Mouse (Mus musculus) urinary bladder, postnatal 4 days (tissue): ENCODE results near the gene Hpdl.
"Not testable (repeated sequence)": the region's sequence is repeated elsewhere in the genome, so short reads cannot be mapped to it uniquely, and the experiment has no call there.

Experiments used
- DNase-seq, 2 experiments: peaks; one replicate each; pipeline ENCODE4 v3.0.0; 2021 to 2022; ENCODE audit warnings: low spot score in 2 of 2

Hpdl gene

GRCm38 (mm10) chr4:116821694-116822016 is at the start of gene Hpdl:
Gene Hpdl (minus strand): TSS chr4:116821707.
- no peak for DNase-seq

DNA sequence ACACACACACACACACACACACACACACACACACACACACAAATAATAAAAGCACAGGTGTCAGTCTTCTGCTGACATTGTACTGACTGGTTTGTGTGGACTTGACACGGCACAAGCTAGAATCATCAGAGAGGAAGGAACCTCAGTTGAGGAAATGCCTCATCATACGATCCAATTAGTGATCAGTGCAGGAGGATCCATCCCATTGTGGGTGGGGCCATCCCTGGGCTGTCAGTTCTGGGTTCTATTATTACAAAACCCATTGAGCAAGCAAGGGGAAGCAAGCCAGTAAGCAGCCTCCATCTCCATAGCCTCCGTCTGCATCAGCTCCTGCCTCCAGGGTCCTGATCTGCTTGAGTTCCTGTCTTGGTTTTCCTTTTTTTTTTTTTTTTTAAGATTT is 48.4 kb upstream of the Hpdl start:
- DNase-seq: no peak

- DNase-seq: no peak
Observed at GRCm38 (mm10) chr4:116862023-116862422, 40.5 kb upstream of the Hpdl start.

DNA sequence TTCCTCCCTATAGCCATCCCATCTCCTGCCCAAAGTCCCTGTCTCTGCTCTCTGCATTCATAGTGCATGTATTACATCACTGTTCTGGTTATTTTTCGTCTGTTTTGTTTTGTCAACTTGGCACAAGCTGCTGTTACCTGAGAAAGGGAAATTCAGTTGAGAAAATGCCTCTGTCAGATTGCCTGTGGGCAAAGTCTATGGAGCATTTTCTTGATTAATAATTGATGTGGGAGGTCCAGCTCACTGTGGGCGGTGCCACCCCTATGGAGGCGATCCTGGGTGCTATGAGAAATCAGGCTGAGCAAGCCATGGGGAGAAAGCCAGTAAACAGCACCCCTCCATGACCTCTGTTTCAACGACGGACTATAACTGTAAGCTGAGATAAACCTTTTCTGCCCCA is 38.2 kb upstream of the Hpdl start:
- no peak for DNase-seq

DNA sequence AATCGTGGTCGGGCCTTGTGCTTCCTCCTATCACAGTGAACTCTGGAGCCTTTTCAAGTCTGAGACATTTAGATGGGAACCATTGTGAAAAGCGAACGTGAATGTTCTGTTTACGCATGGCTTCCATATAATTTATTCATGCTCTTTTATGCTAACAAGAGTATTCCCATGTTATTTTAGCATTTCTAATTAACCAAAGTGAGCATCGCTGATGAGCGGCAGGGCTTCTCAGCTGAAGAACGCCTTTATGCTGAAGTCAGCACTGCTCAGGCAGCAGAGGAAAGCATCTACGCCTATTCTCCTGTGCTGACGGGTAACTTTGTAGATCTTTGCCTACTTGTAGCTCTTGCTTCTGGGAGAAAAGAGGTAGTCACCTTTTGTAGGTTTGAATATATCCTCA is 35.7 kb upstream of the Hpdl start:
- DNase-seq: no peak

GRCm38 (mm10) chr4:116854286-116854685 is 32.8 kb upstream of the Hpdl start:
- DNase-seq: no peak

GRCm38 (mm10) chr4:116849901-116850300 is 28.4 kb upstream of the Hpdl start:
- DNase-seq: no peak

- DNase-seq: no peak
Observed at GRCm38 (mm10) chr4:116844324-116844723, 22.8 kb upstream of the Hpdl start.

- no peak for DNase-seq
Observed at GRCm38 (mm10) chr4:116840841-116841240, 19.3 kb upstream of the Hpdl start.

DNA sequence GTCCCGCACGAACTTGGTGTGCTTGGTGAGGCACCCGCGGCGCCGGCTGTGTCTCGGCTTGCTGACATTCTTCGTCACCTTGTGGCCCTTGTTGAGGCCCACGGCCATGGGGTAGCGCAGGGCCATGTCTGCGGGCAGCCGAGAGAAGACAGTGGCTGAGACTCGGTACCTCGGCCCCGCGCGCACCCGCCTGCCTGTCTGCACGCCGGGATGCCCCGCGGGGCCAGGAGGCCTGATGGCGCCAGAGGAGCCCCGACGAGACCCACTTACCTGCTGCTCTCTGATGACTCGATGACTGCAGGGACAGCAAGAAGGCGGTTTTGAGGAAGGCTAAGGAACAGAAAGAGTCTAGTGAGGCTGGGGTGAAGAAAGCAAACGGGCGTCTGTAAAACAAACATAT is 18.6 kb upstream of the Hpdl start:
- DNase-seq: not testable (repeated sequence)

DNA sequence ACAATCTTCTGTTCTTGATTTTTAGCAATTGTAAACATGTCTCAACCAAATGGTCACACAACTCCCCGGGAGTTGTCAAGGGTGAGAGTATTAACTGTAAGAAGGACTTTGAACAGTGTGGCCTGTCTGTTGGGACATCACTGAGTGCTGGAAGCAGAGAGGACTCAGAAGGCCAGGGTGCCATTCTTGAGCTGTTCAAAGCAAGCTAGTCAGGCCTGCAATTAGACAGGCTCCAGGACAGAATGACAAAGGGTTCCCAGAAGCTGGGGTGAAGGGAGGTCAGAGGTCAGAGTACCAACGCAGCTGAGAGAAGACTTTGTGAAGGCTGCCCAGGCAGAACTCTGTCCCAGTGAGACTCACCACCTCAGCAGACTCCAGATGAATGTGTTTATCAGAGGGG is 17.5 kb upstream of the Hpdl start:
- no peak for DNase-seq

GRCm38 (mm10) chr4:116830070-116830368 is 8.5 kb upstream of the Hpdl start:
- no peak for DNase-seq

GRCm38 (mm10) chr4:116829364-116830069 is 8.0 kb upstream of the Hpdl start:
- DNase-seq: no peak

DNA sequence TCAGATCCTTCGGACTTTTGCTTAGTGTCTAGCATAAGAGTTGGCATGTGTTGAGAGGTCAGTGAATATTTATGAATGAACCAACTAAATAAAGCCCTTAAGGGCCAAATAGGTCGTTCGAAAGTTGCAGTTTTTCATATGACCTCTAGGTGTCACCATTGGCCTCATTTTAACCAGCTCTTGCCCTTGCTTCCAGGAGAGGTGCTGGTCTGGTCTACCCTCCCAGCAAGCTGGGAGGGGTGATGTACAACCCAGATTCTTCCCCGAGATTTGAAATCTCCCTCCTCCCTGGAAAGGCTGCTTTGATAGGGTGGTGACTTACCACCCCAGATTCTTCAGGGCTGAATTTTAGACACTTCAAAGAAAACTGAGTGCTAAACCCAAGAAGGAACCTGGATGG is 6.3 kb upstream of the Hpdl start:
- DNase-seq: no peak

DNA sequence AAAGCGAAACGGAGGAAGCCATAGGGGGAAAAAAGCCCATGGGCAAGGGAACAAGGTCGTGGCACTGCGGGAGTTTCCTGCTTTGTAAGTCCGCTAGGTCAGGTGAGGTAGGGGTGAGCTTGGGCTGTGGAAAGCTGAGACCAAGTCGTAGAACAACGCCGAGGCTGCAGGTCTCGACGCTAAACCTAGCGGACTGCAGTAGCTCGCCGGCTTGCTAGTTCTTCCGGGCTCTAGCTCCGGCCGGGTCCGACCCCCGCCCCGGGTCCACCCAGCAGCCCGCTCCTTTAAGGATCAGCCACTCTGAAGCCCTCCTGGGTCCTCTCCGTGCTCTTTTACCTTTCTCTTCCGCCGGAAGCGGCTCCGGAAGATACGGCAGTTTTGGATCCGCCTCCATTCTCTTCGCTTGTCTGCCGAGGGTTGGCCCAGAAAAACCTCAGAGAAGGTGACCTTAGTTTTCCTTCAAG is 3.1 kb upstream of the Hpdl start:
- DNase-seq: peak in 1 of 2 experiments; percentile 57

- peak; percentile 65 to 67 for DNase-seq
Observed at GRCm38 (mm10) chr4:116820902-116821693, 409 bp downstream of the Hpdl start.

DNA sequence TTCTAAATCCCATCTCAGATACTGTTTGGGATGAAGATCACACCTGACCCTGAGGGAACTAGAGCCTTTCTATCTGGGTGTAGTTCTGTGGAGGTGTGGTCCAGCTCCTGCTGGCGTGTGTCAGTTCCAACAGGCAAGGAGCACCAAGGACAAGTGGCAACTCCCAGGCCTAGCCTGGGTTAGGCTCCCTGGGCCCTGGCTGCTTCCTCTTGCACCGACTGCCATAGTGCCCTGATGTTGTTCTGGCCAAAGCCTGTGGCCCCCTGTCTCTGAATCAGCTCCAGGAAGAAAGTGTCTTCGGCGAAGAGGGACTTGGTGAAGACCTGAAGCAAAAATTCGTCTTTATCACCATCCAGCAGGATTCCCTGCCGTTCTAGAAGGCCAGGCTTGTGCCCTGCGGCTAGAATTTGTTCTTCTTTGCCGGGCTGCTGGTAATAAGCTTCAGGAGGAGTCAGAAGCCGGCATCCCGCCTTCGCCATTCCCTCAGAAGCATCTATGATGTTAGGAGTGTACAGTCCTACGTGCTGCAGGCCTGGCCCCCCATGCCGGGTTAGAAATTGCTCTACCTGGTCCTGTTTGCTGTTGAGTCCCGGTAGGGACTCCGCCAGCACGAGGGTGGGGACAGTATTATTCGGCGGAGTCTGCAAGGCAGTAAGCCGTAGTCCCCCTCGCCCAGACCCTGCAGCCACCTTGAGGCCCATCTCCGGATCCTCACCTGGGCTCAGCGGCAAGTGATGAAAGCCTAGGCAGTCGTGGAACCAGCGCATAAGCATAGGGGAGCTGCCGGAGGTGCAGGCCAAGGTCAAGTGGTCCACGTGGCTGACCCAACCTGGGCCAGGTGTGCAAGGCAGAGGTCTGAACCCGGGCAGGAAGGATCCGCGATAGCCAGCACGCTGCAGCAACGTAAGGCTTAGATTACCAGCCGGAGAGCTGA is 1.3 kb downstream of the Hpdl start:
- DNase-seq: no peak

GRCm38 (mm10) chr4:116817486-116817885 is 4.0 kb downstream of the Hpdl start:
- DNase-seq: no peak

DNA sequence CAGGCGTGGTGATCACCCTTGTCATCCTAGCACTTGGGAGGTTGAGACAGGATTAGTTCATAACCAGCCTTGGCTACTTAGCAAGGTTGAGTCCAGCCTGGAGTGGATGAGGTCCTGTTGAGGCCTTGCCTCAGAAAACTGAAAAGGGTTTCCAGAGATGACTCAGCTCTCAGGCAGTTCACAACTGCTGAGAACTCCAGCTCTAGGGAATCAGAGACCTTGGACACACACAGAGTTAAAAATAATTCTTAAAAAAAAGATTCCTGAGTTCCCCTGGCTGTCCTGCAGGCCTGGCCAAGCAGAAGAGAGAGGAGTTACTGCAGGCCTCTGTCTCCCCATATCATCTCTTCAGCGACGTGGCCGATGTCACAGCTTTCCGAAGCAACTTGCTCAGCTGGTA is 6.2 kb downstream of the Hpdl start:
- DNase-seq: no peak

DNA sequence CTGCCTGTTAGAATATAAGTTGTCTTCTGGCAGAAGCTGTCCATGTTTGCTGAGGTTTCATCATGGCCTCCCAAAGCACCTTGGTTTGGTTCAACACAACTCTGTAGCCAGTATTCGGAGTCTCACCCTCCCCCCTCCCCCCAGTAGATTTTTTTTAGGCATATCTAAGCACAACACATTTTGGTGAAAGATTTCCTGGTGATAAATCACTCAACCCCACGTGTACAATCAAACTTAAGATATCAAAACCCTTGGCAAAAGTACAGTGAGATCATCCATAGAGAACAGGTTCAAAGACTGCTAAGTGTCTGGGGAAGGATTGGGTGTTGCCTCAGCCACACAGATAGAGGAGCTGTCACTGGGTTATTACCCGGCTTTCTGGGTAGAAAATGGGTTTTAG is 10.5 kb downstream of the Hpdl start:
- DNase-seq: no peak

- DNase-seq: peak; percentile 93 to 95
Observed at GRCm38 (mm10) chr4:116807197-116808129, 14.0 kb downstream of the Hpdl start, which contains the start of the genes Toe1 and Mutyh. Gene Toe1 (minus strand): TSS chr4:116807640. Gene Mutyh (plus strand): TSS chr4:116807723.
